Mouse (Mus musculus) liver, postnatal 0 days (tissue): Measurements from ENCODE around the gene Mkln1. TPM values are rescaled to one million over a fixed set of nuclear protein-coding genes. Genes with fewer than 3 reads are reported as not detected.

Source experiments
- ATAC-seq: fragments of 200-750 bp; cut with Nextera tagmentation; 2 replicates; pipeline ENCODE4 v1.8.0; 2017; ENCODE audit warnings: mild to moderate bottlenecking, moderate library complexity
- DNase-seq: peaks from one replicate; pipeline ENCODE4 v3.0.0-alpha.2; 2016
- H3K27ac ChIP-seq: fragments of 300-500 bp; sonication (generic); 2 replicates; pipeline ENCODE4 v1.5.1; 2014; ENCODE audit warnings: antibody characterized with exemption, moderate library complexity, mild to moderate bottlenecking, low read depth
- H3K27me3 ChIP-seq: fragments of 300-500 bp; sonication (generic); 2 replicates; pipeline ENCODE4 v1.6.1; 2014; ENCODE audit warnings: low read length, control low read depth, mixed read lengths; ENCODE audit not compliant: insufficient read depth
- H3K36me3 ChIP-seq: fragments of 300-500 bp; sonication (generic); replicated peaks from 2 replicates; pipeline ENCODE4 v1.6.1; 2014; ENCODE audit warnings: mild to moderate bottlenecking, control low read depth, low read length, moderate library complexity, mixed read lengths; ENCODE audit not compliant: insufficient read depth
- H3K4me1 ChIP-seq: fragments of 300-500 bp; sonication (generic); 2 replicates; pipeline ENCODE4 v1.6.1; 2014; ENCODE audit warnings: antibody characterized with exemption, mild to moderate bottlenecking, control low read depth; ENCODE audit not compliant: insufficient read depth
- H3K4me2 ChIP-seq: fragments of 300-500 bp; sonication (generic); 2 replicates; pipeline ENCODE4 v1.6.1; 2014; ENCODE audit warnings: low read depth, mild to moderate bottlenecking, low read length, moderate library complexity, mixed read lengths
- H3K4me3 ChIP-seq: fragments of 300-500 bp; sonication (generic); 2 replicates; pipeline ENCODE4 v1.5.1; 2014; ENCODE audit warnings: low read depth, low read length
- H3K9ac ChIP-seq: fragments of 300-500 bp; sonication (generic); replicated peaks from 2 replicates; pipeline ENCODE4 v1.6.1; 2014; ENCODE audit warnings: mild to moderate bottlenecking, moderate library complexity
- H3K9me3 ChIP-seq: fragments of 300-500 bp; sonication (generic); 2 replicates; pipeline ENCODE4 v1.6.1; 2016; ENCODE audit warnings: mild to moderate bottlenecking, control low read depth, low read length, mixed read lengths
- CTCF ChIP-seq: sonication (generic); IDR thresholded peaks from 2 replicates; pipeline ENCODE4 v1.5.1; 2016; ENCODE audit warnings: antibody characterized with exemption, low read depth
- EP300 ChIP-seq: IDR thresholded peaks from 2 replicates; pipeline ENCODE4 v1.6.1; 2016; ENCODE audit warnings: antibody characterized with exemption, low read depth, mild to moderate bottlenecking
- WGBS: fragments of 180-500 bp; shearing (Covaris S2); extraction: QIAGEN DNeasy Blood & Tissue Kit; methylation state at CpG from one replicate; pipeline ENCODE4 v1.1.7; 2014; ENCODE audit not compliant: insufficient replicate concordance; 5-methylcytosine and 5-hydroxymethylcytosine counted together
- polyA plus RNA-seq: library from polyadenylated mRNA; unstranded; fragments of >200 nt; fragmentation: Nextera tagmentation; extraction: Ambion mirVana; gene quantifications from 2 replicates; pipeline ENCODE4 v1.2.1, GENCODE M21; 2015

The Mkln1 gene
- polyA plus RNA-seq, 1 experiment from 2014 or later: 103 TPM

DNA sequence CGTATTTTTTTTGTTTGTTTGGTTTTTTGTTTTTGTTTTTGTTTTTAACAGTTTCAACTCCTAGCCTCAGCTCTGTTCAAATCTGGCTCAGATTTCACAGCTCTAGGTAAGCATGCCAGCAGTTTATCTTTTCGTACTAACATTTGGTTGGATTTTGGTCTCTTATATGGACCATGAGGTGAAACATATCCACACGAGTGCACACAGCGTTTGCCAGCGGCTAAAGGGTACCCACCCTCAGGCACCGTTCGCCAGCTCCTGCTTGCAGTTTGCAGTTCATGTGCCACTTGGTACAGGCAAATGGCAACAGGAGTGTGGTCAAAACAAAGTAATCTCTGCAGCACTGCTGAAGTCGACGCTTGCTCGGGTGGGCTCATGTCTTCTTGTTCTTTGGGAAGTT, 101.3 kb downstream of the Mkln1 start:
- no peaks in the 10 kb centered on the region for H3K27me3 ChIP-seq
- no peaks in the 10 kb centered on the region for H3K9me3 ChIP-seq
- no peak overlapping the region for H3K9ac ChIP-seq
- peaks cover 39% of the 10 kb centered on the region for H3K36me3 ChIP-seq
- ATAC-seq (no peak), DNase-seq (no peak)
- H3K27ac ChIP-seq: no peak overlapping the region
- TF ChIP-seq EP300 (no peak), CTCF (no peak)
- no peak overlapping the region for H3K4me2 ChIP-seq
- H3K4me3 ChIP-seq: no peak overlapping the region
- no peaks in the 10 kb centered on the region for H3K4me1 ChIP-seq
- 90% methylated on average over 10 of the region's 10 CpGs for WGBS

DNA sequence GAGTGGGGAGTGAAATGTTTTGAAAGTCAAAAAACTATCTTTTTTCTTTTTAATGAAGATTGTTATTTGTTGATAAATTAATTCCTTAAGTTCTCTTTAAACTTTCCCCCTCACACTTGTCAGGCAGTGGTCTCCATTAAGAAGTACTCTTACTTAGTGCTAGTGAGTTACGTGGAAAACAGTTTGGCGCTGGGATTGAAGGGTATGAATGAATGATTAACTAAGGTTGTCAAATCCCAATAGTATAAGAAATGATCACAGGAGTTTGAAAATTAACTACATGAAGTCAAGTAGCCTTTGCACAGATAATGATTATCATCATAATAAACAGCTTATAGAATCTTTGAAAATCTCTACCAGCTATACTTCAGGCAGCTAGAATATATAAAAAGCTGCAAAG, 101.7 kb downstream of the Mkln1 start:
- no peak for ATAC-seq
- 76% methylated on average over 2 of the region's 2 CpGs for WGBS
- no peak for DNase-seq
- TF ChIP-seq CTCF: no peak
- TF ChIP-seq EP300: no peak
- H3K36me3 ChIP-seq: peaks cover 36% of the 10 kb centered on the region
- H3K27ac ChIP-seq: no peak overlapping the region
- H3K4me2 ChIP-seq: no peak overlapping the region
- H3K4me1 ChIP-seq: no peaks in the 10 kb centered on the region
- H3K27me3 ChIP-seq: no peaks in the 10 kb centered on the region
- no peak overlapping the region for H3K9ac ChIP-seq
- no peak overlapping the region for H3K4me3 ChIP-seq
- H3K9me3 ChIP-seq: no peaks in the 10 kb centered on the region

DNA sequence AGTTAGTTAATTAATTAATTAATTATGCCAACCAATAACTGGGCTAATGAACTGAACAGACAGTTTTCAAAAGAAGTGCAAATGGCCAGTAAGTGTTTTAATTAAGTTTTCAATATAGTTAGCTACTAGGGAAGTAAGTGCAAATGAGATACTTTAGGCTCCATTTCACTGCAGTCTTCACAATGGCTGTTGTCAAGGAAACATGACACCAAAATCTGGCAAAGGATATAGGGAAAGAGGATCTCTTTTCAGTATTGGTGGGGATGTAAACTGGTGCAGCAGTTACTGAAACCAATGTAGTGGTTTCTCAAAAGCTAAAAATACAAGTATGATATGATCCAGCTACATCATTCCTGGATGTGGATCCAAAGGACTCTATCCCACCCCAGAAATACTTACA, 102.2 kb downstream of the Mkln1 start:
- no peak for ATAC-seq
- no peak overlapping the region for H3K9ac ChIP-seq
- H3K4me3 ChIP-seq: no peak overlapping the region
- no peaks in the 10 kb centered on the region for H3K4me1 ChIP-seq
- H3K27ac ChIP-seq: no peak overlapping the region
- no peaks in the 10 kb centered on the region for H3K27me3 ChIP-seq
- TF ChIP-seq CTCF (no peak), EP300 (no peak)
- no peaks in the 10 kb centered on the region for H3K9me3 ChIP-seq
- H3K36me3 ChIP-seq: peaks cover 31% of the 10 kb centered on the region
- H3K4me2 ChIP-seq: no peak overlapping the region
- no peak for DNase-seq

GRCm38 (mm10) chr6:31502614-31503013, 104.1 kb downstream of the Mkln1 start:
- peaks cover 19% of the 10 kb centered on the region for H3K36me3 ChIP-seq
- H3K27ac ChIP-seq: no peak overlapping the region
- H3K9ac ChIP-seq: no peak overlapping the region
- no peak overlapping the region for H3K4me2 ChIP-seq
- H3K4me1 ChIP-seq: no peaks in the 10 kb centered on the region
- DNase-seq (no peak), ATAC-seq (no peak)
- WGBS: 87% methylated on average over 2 of the region's 2 CpGs
- no peaks in the 10 kb centered on the region for H3K27me3 ChIP-seq
- no peaks in the 10 kb centered on the region for H3K9me3 ChIP-seq
- H3K4me3 ChIP-seq: no peak overlapping the region
- TF ChIP-seq CTCF (no peak), EP300 (no peak)

- DNase-seq: no peak
- no peak for TF ChIP-seq CTCF
- no peak for TF ChIP-seq EP300
Measured at GRCm38 (mm10) chr6:31513726-31514125, 115.2 kb downstream of the Mkln1 start.

GRCm38 (mm10) chr6:31517681-31518337, 119.3 kb downstream of the Mkln1 start:
- DNase-seq: no peak
- Histone ChIP-seq H3K9me3 (no peaks in the 10 kb centered on the region), H3K27me3 (no peaks in the 10 kb centered on the region), H3K4me3 (no peak overlapping the region), H3K4me1 (peaks cover 23% of the 10 kb centered on the region), H3K36me3 (peaks cover 7% of the 10 kb centered on the region; the same call in 1 of the 2 replicates), H3K4me2 (no peak overlapping the region; the same call in 1 of the 2 replicates), H3K9ac (no peak overlapping the region), H3K27ac (peak overlapping the region; percentile 64)
- 55% methylated on average over 9 of the region's 9 CpGs for WGBS
- no peak for TF ChIP-seq EP300
- no peak for TF ChIP-seq CTCF
- ATAC-seq: peak; percentile 82

More at GRCm38 (mm10) chr6:31513726-31514125, 115.2 kb downstream of the Mkln1 start:
- H3K9ac ChIP-seq: no peak overlapping the region
- H3K9me3 ChIP-seq: no peaks in the 10 kb centered on the region
- H3K27me3 ChIP-seq: no peaks in the 10 kb centered on the region
- no peak for ATAC-seq
- no peak overlapping the region for H3K4me2 ChIP-seq
- H3K27ac ChIP-seq: no peak overlapping the region
- peaks cover 15% of the 10 kb centered on the region for H3K4me1 ChIP-seq
- peaks cover 13% of the 10 kb centered on the region for H3K36me3 ChIP-seq
- no peak overlapping the region for H3K4me3 ChIP-seq
- 57% methylated on average over 6 of the region's 6 CpGs for WGBS

- Histone ChIP-seq H3K27ac (peak overlapping the region; percentile 64), H3K9ac (no peak overlapping the region), H3K27me3 (no peaks in the 10 kb centered on the region), H3K36me3 (peaks cover 7% of the 10 kb centered on the region), H3K4me1 (peaks cover 23% of the 10 kb centered on the region), H3K9me3 (no peaks in the 10 kb centered on the region), H3K4me2 (no peak overlapping the region), H3K4me3 (no peak overlapping the region)
- TF ChIP-seq CTCF: no peak
- peak; percentile 17; the same call in 1 of the 2 replicates for TF ChIP-seq EP300
- 23% methylated on average over 2 of the region's 2 CpGs for WGBS
- ATAC-seq (peak; percentile 62), DNase-seq (no peak)
Measured at GRCm38 (mm10) chr6:31518338-31518698, 119.8 kb downstream of the Mkln1 start.
